Mouse (Mus musculus): Measurements from ENCODE around the gene Fn1. TPM values are rescaled to one million over a fixed set of nuclear protein-coding genes. Genes with fewer than 3 reads are reported as not detected.

Gene Fn1
- polyA plus RNA-seq, 1 experiment from 2014 or later: 234 TPM

DNA sequence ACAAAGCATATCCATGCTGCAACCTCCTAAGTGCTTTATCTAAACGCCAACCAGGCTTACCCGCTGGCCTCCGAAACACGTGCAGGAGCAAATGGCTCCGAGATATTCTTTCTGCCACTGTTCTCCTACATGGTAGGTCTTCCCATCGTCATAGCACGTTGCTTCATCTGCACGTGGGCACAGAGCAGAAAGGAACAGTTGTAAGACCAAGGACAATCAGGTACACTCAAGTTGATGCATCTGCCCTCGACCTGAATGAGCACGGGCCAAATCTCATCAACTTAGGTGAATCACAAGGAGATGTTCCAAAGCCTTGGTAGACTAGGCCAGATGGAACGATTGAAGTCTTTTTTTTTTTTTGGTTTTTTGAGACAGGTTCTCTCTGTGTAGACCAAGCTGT is 63.0 kb downstream of the Fn1 start:
- Histone ChIP-seq H3K9ac (no peak overlapping the region), H3K27me3 (no peaks in the 10 kb centered on the region), H3K36me3 (peaks cover 96% of the 10 kb centered on the region), H3K9me3 (no peaks in the 10 kb centered on the region), H3K27ac (no peak overlapping the region), H3K4me3 (no peak overlapping the region), H3K4me2 (replicated peaks) (no peak overlapping the region), H3K4me1 (no peaks in the 10 kb centered on the region)
- WGBS: 97% methylated on average over 11 of the region's 11 CpGs
- ATAC-seq (ENCODE audit: low FRiP score, low read depth): no peak

DNA sequence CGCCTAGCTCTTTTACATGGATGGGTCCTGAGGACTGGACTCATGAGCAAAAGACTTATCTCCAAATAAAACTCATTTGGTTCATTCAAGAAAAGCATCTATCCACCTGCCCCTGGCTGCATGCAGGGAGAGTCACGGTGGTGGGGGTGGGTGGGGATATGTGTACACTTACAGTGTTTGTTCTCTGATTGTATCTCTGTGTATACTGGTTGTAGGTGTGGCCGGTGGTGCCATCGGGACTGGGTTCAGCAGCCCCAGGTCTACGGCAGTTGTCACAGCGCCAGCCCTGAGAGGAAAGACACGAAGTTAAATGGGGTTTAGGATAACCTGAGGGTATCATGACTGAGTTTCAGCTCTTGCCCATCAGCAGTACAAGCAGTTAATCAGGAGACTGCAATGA is 66.3 kb downstream of the Fn1 start:
- H3K36me3 ChIP-seq: peaks cover 77% of the 10 kb centered on the region
- WGBS: 90% methylated on average over 7 of the region's 7 CpGs
- H3K9ac ChIP-seq: no peak overlapping the region
- no peaks in the 10 kb centered on the region for H3K27me3 ChIP-seq
- no peak overlapping the region for H3K4me2 ChIP-seq (replicated peaks)
- no peak overlapping the region for H3K4me3 ChIP-seq
- no peak for ATAC-seq (ENCODE audit: low FRiP score, low read depth)
- no peaks in the 10 kb centered on the region for H3K4me1 ChIP-seq
- H3K27ac ChIP-seq: no peak overlapping the region
- no peaks in the 10 kb centered on the region for H3K9me3 ChIP-seq

DNA sequence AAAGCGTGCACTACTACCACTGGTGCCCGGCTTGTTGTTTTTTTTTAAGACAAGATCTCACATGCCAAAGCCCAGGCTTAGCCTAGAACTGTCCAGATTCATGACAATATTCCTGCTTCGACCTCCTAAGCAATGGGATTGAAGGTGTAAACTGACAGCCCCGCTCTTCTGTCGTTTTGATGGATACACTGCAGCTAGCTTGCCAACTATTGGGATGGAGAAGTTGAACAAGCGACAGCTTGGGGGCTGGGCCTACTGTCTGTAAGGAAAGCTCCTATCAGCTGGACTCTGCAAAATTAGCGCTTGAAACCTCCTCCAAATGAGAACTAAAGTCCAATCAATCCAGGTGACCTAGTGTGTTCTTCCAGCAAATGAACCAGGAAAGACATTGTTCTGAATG is 69.1 kb downstream of the Fn1 start:
- WGBS: 89% methylated on average over 7 of the region's 7 CpGs
- no peak for ATAC-seq (ENCODE audit: low FRiP score, low read depth)
- no peaks in the 10 kb centered on the region for H3K4me1 ChIP-seq

DNA sequence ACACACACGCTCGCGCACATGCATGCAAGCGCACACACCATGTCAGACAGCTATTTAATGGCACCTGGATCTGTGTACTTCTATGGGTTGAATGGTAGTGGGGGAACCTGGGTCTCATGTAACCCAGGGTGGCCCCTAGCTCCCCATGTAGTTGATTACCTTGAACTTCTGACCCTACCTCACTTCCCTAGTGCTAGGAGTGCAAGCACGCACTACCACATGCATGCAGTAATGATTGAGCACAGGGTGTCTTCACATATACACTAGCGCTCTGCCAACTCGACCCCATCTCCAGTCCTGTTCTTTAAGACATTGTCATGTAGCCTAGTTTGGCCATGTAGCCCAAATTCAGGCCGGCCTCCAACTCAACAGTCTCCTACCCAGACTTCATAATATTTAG is 69.7 kb downstream of the Fn1 start:
- Histone ChIP-seq H3K4me2 (replicated peaks) (no peak overlapping the region), H3K9ac (no peak overlapping the region), H3K4me3 (no peak overlapping the region), H3K9me3 (no peaks in the 10 kb centered on the region), H3K27me3 (no peaks in the 10 kb centered on the region), H3K27ac (no peak overlapping the region), H3K4me1 (no peaks in the 10 kb centered on the region), H3K36me3 (peaks cover 67% of the 10 kb centered on the region)
- WGBS: 95% methylated on average over 8 of the region's 8 CpGs
- ATAC-seq (ENCODE audit: low FRiP score, low read depth): no peak

More for the DNA sequence above, 69.1 kb downstream of the Fn1 start:
- H3K9ac ChIP-seq: no peak overlapping the region
- peaks cover 67% of the 10 kb centered on the region for H3K36me3 ChIP-seq
- no peak overlapping the region for H3K4me3 ChIP-seq
- H3K9me3 ChIP-seq: no peaks in the 10 kb centered on the region
- no peaks in the 10 kb centered on the region for H3K27me3 ChIP-seq
- H3K27ac ChIP-seq: no peak overlapping the region
- H3K4me2 ChIP-seq (replicated peaks): no peak overlapping the region

DNA sequence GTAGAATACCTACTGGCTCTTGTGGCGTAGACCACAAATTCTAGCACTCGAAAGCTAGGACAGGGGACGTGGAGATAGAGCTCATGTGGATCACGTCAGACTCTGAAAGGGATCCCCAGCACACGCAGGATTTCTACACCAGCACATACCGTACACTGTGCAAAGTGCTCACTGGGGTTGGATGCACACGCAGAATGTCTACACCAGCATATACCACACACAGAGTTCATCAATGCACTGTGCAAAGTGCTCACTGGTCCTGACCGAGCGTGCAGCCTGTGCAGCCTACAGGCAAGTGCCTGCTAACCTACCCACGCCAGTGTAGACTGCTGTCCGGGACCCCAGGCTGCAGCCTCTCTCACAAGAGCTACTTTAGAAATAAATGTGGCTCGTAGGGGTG is 72.6 kb downstream of the Fn1 start:
- Histone ChIP-seq H3K27ac (no peak overlapping the region), H3K9me3 (no peaks in the 10 kb centered on the region), H3K4me2 (replicated peaks) (no peak overlapping the region), H3K9ac (no peak overlapping the region), H3K4me3 (no peak overlapping the region), H3K27me3 (no peaks in the 10 kb centered on the region), H3K36me3 (peaks cover 67% of the 10 kb centered on the region), H3K4me1 (no peaks in the 10 kb centered on the region)
- 89% methylated on average over 12 of the region's 12 CpGs for WGBS
- no peak for ATAC-seq (ENCODE audit: low FRiP score, low read depth)

DNA sequence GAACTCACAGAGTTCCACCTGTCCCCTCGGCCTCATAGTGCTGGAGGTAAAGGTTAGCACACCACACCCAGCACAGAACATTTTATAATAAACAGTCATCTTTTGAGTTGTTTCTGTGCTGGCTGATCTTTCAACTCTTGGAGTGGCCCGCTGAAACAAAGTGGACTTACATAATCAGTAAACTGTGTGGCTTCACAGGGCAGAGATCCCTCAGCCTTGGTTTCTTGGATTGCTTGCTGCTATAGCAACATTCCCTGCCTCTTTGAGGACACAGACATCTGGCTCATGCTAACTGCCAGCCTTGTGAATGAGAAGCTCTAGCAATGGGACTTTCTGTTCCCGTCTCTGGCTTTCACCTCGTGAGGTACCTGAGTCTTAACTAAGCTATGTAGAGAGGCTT is 73.5 kb downstream of the Fn1 start:
- no peak for ATAC-seq (ENCODE audit: low FRiP score, low read depth)
- H3K36me3 ChIP-seq: peaks cover 63% of the 10 kb centered on the region
- no peaks in the 10 kb centered on the region for H3K4me1 ChIP-seq
- no peak overlapping the region for H3K27ac ChIP-seq
- H3K4me2 ChIP-seq (replicated peaks): no peak overlapping the region
- H3K9ac ChIP-seq: no peak overlapping the region
- whole genome bisulfite sequencing: 89% methylated on average over 4 of the region's 4 CpGs
- no peaks in the 10 kb centered on the region for H3K9me3 ChIP-seq
- no peaks in the 10 kb centered on the region for H3K27me3 ChIP-seq
- H3K4me3 ChIP-seq: no peak overlapping the region

DNA sequence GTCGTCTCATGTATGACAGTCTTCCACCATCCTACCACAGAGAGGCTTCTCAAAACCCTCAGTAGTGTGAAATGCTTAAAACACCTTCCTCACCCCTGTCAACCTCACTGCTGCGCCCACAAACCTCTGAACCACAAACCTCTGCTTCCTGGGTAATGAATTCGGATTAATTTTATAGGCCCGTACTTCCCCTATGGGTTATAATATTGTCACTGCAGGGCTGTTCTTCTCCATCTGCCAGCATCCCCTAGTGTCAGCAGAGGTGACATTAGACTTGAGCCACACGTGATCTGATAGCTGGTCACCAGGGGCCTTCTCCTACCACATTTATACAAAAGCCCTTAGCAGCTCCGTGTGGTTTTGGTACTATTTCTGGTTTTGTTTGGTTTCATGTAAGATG is 76.2 kb downstream of the Fn1 start:
- no peaks in the 10 kb centered on the region for H3K4me1 ChIP-seq
- no peaks in the 10 kb centered on the region for H3K27me3 ChIP-seq
- no peak overlapping the region for H3K27ac ChIP-seq
- no peak for ATAC-seq (ENCODE audit: low FRiP score, low read depth)
- no peaks in the 10 kb centered on the region for H3K9me3 ChIP-seq
- H3K9ac ChIP-seq: no peak overlapping the region
- no peak overlapping the region for H3K4me2 ChIP-seq (replicated peaks)
- H3K4me3 ChIP-seq: no peak overlapping the region
- 88% methylated on average over 6 of the region's 6 CpGs for WGBS
- H3K36me3 ChIP-seq: peaks cover 80% of the 10 kb centered on the region

DNA sequence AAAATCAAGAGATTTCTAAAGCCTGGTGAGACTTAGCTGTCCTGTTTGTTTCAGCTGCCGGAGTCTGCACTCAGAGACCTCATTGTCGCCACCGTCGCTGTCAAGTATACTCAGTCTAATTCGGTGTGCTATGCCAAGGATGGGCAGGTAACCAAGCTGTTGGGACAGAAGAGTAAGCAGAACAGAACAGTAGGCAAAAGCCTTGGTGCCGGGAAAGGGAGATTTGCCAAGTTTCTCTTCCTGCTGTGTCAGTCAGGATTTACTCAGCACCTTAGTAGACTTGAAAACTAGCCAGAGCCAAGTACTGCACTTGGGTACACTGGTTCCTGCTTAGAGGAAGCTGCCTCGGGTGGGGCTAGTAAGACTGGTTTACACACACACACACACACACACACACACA is 77.0 kb downstream of the Fn1 start:
- H3K9me3 ChIP-seq: no peaks in the 10 kb centered on the region
- H3K36me3 ChIP-seq: peaks cover 89% of the 10 kb centered on the region
- H3K4me3 ChIP-seq: no peak overlapping the region
- H3K27ac ChIP-seq: no peak overlapping the region
- H3K27me3 ChIP-seq: no peaks in the 10 kb centered on the region
- no peak for ATAC-seq (ENCODE audit: low FRiP score, low read depth)
- H3K4me2 ChIP-seq (replicated peaks): no peak overlapping the region
- no peak overlapping the region for H3K9ac ChIP-seq
- 94% methylated on average over 7 of the region's 7 CpGs for WGBS
- no peaks in the 10 kb centered on the region for H3K4me1 ChIP-seq

DNA sequence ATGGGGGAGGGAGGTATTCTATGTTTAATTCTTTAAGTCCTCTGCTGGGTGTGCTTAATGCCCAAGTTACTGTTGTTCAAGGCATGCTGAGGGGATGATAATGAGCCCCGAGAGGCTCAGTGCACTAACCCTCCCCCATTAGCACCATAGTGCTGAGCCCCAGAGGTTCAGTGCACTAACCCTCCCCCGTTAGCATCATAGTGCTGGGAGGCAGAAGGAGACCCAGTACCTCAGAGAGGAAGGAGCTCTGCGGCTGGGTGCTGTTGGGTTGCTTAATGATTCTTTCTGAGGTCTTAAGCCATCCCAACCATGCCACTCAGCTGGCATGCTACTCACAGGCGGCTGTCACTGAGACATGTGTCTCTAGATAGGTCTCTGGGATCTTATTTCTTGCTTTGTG is 82.9 kb downstream of the Fn1 start:
- no peak overlapping the region for H3K4me3 ChIP-seq
- H3K27ac ChIP-seq: no peak overlapping the region
- H3K36me3 ChIP-seq: peaks cover 90% of the 10 kb centered on the region
- H3K27me3 ChIP-seq: no peaks in the 10 kb centered on the region
- ATAC-seq (ENCODE audit: low FRiP score, low read depth): no peak
- H3K9me3 ChIP-seq: no peaks in the 10 kb centered on the region; the same call in 1 of the 2 replicates
- H3K9ac ChIP-seq: no peak overlapping the region
- 0 out of 2 replicates have a peak, but pooled peaks cover 3% of the 10 kb centered on the region for H3K4me1 ChIP-seq
- H3K4me2 ChIP-seq (replicated peaks): no peak overlapping the region
- 80% methylated on average over 4 of the region's 4 CpGs for WGBS

DNA sequence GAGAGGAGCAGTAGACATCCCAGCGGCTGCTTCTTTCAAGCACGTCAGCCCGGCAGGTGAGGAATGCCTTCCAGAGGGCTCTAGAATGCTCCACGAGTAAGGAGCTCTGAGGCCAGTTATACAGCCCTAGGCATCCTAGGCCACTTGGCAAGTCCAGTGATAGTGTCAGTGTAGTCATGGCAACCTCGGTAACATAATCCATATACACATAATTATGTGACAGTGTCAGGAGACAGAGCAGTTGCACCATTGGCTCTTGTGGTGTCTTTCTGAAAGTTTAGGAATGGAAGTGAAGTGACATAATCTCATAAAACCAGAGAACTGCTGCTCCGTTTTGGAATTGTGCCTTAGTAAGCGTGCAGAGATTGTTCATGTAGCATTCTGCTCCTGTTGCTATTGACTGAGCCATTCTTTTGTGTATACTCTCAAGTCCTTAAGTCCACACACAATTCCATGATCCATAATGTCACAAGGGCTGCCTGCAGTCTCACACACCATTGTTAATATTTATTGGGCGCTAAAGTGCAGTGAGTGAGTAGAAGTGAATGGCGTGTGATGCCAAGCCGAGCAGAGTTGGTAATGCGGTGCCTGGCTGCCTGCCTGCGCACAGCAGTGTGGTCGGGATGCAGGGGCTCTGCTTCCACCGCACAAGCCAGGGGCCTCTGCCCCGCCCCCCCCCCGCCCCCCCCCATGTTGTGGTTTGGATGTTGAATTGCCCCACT is 85.0 kb downstream of the Fn1 start:
- WGBS: 76% methylated on average over 16 of the region's 16 CpGs
- ATAC-seq (ENCODE audit: low FRiP score, low read depth): peak; percentile 69
- Histone ChIP-seq H3K4me3 (no peak overlapping the region), H3K27me3 (no peaks in the 10 kb centered on the region), H3K9ac (no peak overlapping the region), H3K36me3 (peaks cover 94% of the 10 kb centered on the region), H3K4me2 (replicated peaks) (no peak overlapping the region), H3K27ac (no peak overlapping the region), H3K9me3 (no peaks in the 10 kb centered on the region; the same call in 1 of the 2 replicates), H3K4me1 (0 out of 2 replicates have a peak, but pooled peaks cover 3% of the 10 kb centered on the region)

DNA sequence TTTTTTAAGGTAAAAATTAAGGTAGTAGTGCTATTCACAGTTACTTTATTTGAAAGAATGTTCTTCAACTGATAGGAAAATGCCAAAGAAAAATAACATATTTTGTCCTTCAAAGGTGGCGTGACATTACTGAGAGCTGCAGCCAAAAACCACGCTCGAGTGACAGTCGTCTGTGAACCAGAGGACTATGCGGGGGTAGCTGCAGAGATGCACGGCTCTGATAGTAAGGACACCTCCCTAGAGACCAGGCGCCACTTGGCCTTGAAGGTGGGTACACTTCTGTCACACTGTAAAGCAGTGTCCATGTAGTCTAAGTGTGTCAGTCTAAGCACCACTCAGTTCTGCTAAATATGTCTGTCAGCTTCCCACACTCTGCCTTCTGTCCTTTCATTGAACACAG is 88.7 kb downstream of the Fn1 start:
- no peak overlapping the region for H3K9ac ChIP-seq
- no peaks in the 10 kb centered on the region for H3K27me3 ChIP-seq
- peaks cover 89% of the 10 kb centered on the region for H3K36me3 ChIP-seq
- 95% methylated on average over 7 of the region's 7 CpGs for WGBS
- no peak overlapping the region for H3K4me3 ChIP-seq
- H3K4me1 ChIP-seq: 0 out of 2 replicates have a peak, but pooled peaks cover 3% of the 10 kb centered on the region
- no peak overlapping the region for H3K4me2 ChIP-seq (replicated peaks)
- no peak overlapping the region for H3K27ac ChIP-seq
- peaks cover 7% of the 10 kb centered on the region; the same call in 1 of the 2 replicates for H3K9me3 ChIP-seq
- no peak for ATAC-seq (ENCODE audit: low FRiP score, low read depth)

DNA sequence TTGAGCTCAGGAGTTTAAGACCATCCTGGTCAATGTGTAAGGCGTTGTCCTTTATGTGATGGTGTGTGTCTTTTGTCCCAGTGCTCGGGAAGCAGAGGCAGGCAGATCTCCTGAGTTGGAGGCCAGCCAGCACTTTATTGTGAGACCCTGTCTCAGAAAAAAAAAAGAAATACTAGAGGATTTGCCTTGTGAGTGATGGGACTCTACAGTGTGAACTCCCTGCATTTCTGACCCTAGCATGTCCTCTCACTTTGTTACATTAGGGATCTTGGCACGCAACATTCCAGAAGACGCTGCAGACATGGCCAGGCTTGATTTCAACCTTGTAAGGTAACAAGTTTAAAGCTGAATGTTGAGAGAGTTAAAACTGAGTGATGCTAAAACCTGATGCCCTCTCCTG is 92.4 kb downstream of the Fn1 start:
- Histone ChIP-seq H3K36me3 (peaks cover 59% of the 10 kb centered on the region), H3K9ac (no peak overlapping the region), H3K27me3 (no peaks in the 10 kb centered on the region), H3K4me1 (peaks cover 13% of the 10 kb centered on the region), H3K27ac (no peak overlapping the region), H3K4me2 (replicated peaks) (no peak overlapping the region), H3K9me3 (peaks cover 7% of the 10 kb centered on the region; the same call in 1 of the 2 replicates), H3K4me3 (no peak overlapping the region)
- 93% methylated on average over 4 of the region's 4 CpGs for WGBS
- no peak for ATAC-seq (ENCODE audit: low FRiP score, low read depth)

All from limb, embryonic 13.5 days (tissue).